Mouse (Mus musculus) CD4-positive helper T cell, adult 2 months (primary cell): ENCODE results near the gene Mal.

Experiments used
- DNase-seq: peaks from one replicate; pipeline ENCODE4 v3.0.0-alpha.2; 2012; ENCODE audit warnings: low read depth, missing footprints, low spot score

Gene Mal

GRCm38 (mm10) chr2:127656086-127656720 lies at the start of gene Mal:
TSS of gene Mal (minus strand) at chr2:127656695.
- DNase-seq: no peak

GRCm38 (mm10) chr2:127705267-127705666 lies 48.8 kb upstream of the Mal start:
- DNase-seq: no peak

GRCm38 (mm10) chr2:127689239-127689638 lies 32.7 kb upstream of the Mal start:
- no peak for DNase-seq

- peak; percentile 39 for DNase-seq
These were observed 27.3 kb upstream of the Mal start for GRCm38 (mm10) chr2:127683687-127684331.

- DNase-seq: peak; percentile 35
These were observed 11.5 kb upstream of the Mal start for GRCm38 (mm10) chr2:127667843-127668506.

GRCm38 (mm10) chr2:127667015-127667414 lies 10.5 kb upstream of the Mal start:
- no peak for DNase-seq

- DNase-seq: no peak
These were observed 6.2 kb upstream of the Mal start for GRCm38 (mm10) chr2:127662708-127663107.

- no peak for DNase-seq
These were observed 1.1 kb downstream of the Mal start for GRCm38 (mm10) chr2:127655419-127655818.

GRCm38 (mm10) chr2:127654786-127655185 lies 1.7 kb downstream of the Mal start:
- DNase-seq: no peak

GRCm38 (mm10) chr2:127652805-127653204 lies 3.7 kb downstream of the Mal start:
- no peak for DNase-seq

GRCm38 (mm10) chr2:127652335-127652734 lies 4.2 kb downstream of the Mal start:
- DNase-seq: no peak

GRCm38 (mm10) chr2:127651601-127652000 lies 4.9 kb downstream of the Mal start:
- no peak for DNase-seq

GRCm38 (mm10) chr2:127649921-127650320 lies 6.6 kb downstream of the Mal start:
- no peak for DNase-seq

- no peak for DNase-seq
These were observed 8.3 kb downstream of the Mal start for GRCm38 (mm10) chr2:127648145-127648544.

GRCm38 (mm10) chr2:127646875-127647274 lies 9.6 kb downstream of the Mal start:
- DNase-seq: no peak

- no peak for DNase-seq
These were observed 12.5 kb downstream of the Mal start for GRCm38 (mm10) chr2:127643728-127644704.

GRCm38 (mm10) chr2:127638973-127639372 lies 17.5 kb downstream of the Mal start:
- DNase-seq: no peak

- DNase-seq: no peak
These were observed 20.9 kb downstream of the Mal start for GRCm38 (mm10) chr2:127635581-127635980.

GRCm38 (mm10) chr2:127632601-127633000 lies 23.9 kb downstream of the Mal start:
- DNase-seq: no peak

- DNase-seq: no peak
These were observed 28.4 kb downstream of the Mal start for GRCm38 (mm10) chr2:127627990-127628570.

GRCm38 (mm10) chr2:127627354-127627753 lies 29.1 kb downstream of the Mal start:
- DNase-seq: no peak
